Mouse (Mus musculus) hematopoietic stem cell, adult 5-6 weeks (primary cell): ENCODE results near the gene Actn1. TPM values are rescaled to one million over a fixed set of nuclear protein-coding genes. Genes with fewer than 3 reads are reported as not detected.

Experiments used
- ATAC-seq, 2 experiments: fragments of 125-278 bp in 1 of 2; replicated peaks in 1 of 2; 2 replicates each; pipeline ENCODE4 v1.8.0; 2016 to 2017; ENCODE audit warnings: inconsistent platforms in 2 of 2, mild to moderate bottlenecking in 2 of 2, moderate number of reproducible peaks in 2 of 2, low read depth in 1 of 2, moderate TSS enrichment in 1 of 2; ENCODE audit not compliant: low FRiP score in 2 of 2, poor library complexity in 2 of 2, severe bottlenecking in 2 of 2, insufficient read depth in 1 of 2, low TSS enrichment in 1 of 2
- total RNA-seq: library from RNA; stranded (forward); fragments of 172-1452, 232-1000 nt; gene quantifications from 2 replicates; pipeline ENCODE4 v1.2.3, GENCODE M21; 2017

The Actn1 gene
- total RNA-seq, 1 experiment from 2014 or later: 19.7 TPM

GRCm38 (mm10) chr12:80213810-80214209 is 46.4 kb downstream of the Actn1 start:
- ATAC-seq: no peak

- ATAC-seq: peak in 1 of 2 experiments; percentile 31; a peak in 1 of 4 replicates
These were observed 46.9 kb downstream of the Actn1 start for GRCm38 (mm10) chr12:80213263-80213662.

DNA sequence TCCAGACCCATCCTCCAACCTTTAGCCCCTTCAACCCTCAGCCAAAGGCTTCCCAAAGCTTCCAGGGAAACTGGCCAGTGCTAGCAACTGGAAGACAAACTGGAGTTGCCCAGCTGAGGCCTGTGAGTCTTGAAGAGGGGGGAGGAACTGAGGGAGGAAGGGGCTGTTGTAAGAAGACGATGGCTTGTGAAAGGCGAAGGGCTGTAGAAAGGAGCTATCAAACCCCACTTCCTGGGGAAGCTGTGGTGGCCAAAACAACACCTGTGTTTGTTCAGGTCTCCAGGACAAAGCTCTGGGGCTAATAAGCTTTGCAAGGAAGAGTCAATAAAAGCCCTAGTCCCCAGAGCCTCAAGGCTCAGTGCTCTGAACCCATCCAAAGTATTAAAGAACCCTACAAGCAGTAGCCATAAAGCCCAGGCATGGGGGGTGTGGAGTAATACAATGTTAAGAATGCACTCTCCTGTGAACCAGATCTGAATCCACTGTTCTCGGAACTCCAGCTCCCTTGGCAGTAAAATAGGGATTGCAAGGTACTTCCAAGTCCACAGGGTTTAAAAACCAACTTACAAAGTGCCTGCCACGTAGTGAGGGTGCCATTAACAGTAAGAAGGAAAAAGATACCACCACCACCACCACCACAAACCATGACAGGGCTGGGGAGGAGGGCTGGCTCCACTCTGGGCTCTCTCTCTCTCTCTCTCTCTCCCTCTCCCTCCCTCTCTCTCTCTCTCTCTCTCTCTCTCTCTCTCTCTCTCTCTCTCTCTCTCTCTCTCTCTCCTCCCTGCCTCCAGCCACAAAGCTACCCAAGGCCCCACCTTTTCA is 49.2 kb downstream of the Actn1 start:
- peak; percentile 50 to 57; a peak in 2 of 4 replicates for ATAC-seq

DNA sequence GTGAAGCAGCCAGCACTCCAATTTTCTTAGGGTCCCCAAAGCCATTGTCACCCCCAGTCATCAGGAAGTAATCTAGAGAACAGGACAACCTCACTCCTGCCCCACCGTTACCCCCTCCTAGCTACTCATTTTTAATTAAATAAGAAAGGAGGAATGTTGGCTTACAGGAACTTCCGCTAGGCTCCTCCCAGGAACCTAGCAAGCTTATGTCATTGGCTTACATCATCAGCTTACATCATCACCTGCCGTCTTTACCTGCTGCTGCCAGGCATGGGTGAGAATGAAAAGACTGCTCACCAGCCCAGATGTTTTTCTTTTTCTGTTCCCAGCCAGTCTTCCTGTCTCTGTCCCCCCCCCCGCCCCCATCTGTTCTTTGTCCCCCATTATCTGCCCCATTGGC is 50.3 kb downstream of the Actn1 start:
- ATAC-seq: no peak

DNA sequence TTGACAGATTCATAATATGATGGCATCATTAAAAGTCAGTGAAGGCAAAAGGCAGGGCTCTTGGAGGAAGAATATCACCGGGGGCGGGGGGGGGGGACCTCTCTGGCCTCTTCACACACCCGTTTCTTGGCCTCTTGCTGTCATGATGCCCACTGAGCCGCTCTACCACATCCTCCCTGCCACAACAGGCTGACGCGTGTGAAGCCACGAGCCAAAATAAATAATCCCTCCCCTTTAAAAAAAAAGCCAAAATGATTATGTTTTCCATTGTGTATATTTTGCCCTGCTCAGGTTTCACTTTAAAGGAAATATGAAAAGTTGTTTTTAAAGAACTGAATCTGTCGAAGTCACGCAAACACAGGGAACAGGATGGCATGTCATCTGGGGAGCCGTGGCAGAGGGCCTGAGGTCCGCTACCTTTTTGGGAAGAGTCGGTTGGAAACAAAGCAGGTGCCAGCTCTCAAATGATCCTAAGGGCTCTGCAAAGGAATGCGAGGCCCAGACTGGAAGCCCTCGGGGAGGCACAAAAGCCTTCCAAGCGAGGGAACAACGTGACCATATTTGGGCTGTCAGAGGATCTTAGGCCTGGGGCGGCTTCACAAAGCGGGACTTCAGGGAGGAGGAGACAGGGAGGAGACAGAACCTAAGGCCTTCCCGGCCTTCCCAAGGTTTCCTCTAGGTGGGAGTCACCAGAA is 51.9 kb downstream of the Actn1 start:
- ATAC-seq: no peak

DNA sequence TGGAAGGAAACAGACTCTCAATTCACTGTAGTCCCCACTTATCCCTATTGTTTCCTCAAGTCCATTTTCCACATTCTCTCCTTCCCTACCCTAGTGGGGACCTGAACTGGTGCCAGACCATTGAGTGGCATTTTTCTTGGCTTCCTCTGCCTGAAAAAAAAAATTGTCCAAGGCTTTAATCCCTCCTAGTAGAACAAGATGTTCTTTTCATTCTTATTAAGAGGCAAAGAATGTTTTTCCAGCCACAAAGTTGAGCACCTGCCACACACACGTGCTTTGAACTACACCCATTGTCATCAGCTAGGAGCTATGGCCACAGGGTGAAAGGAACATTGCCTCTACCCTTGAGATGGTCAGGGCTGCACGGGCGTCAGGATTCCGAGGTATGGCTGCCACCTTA is 56.9 kb downstream of the Actn1 start:
- ATAC-seq: no peak

DNA sequence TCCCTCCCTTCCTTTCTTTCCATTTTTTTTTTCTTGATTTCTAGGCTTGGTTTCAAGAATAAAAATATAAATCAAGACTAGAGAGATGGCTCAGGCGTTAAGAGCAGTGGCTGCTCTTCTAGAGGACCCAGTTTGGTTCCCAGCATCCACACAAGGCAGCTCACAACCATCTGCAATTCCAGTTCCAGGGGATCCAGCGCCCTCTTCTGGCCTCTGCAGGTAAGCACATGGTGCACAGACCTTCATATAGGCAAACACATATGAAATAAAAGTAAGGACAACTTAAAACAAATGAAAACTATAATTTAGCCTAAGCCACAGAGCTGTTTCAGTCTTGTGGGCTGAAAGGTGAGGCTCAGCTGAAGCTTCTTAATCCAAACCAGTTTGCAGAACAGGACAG is 60.4 kb downstream of the Actn1 start:
- no peak for ATAC-seq

DNA sequence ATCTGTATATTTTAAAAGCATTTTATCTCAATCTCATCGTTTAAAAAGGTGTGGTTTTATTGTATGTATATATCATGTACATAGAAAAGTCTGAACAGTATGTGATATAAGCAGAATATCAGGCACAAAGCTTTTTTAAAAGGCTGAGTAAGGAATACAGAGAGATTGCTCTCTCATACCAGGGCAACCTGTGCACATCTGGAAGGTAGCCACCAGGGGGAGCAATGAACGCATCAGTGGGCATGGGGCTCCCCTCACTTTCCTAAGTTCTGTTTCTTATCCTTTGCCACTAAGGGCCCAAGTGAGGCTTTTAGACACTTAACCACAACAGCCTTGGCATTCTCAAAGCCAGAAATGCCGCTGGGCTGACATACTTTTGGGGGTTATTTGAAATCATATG is 61.7 kb downstream of the Actn1 start:
- peak; percentile 79 to 80; a peak in 2 of 4 replicates for ATAC-seq

DNA sequence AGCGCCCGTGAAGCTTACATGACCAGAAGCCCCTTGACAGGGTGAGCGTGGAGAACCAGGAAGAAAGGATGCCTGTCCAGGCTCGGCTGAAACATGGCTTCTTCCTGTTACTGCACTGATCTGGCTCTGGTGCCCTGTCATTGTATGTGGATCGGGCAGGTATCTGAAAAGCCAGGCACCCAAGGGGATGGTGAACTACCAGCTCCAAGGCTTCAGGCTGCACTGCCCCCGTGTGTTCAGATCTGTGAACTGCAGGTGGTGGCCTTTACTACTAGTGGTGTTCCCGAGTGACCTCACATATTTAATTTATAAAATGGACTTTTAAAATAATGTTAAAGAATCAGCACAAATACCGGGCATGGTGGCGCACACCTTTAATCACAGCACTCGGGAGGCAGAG is 62.8 kb downstream of the Actn1 start:
- ATAC-seq: peak; percentile 67 to 72; a peak in 3 of 4 replicates

GRCm38 (mm10) chr12:80191806-80192205 is 68.4 kb downstream of the Actn1 start:
- no peak; a peak in 1 of 4 replicates for ATAC-seq

DNA sequence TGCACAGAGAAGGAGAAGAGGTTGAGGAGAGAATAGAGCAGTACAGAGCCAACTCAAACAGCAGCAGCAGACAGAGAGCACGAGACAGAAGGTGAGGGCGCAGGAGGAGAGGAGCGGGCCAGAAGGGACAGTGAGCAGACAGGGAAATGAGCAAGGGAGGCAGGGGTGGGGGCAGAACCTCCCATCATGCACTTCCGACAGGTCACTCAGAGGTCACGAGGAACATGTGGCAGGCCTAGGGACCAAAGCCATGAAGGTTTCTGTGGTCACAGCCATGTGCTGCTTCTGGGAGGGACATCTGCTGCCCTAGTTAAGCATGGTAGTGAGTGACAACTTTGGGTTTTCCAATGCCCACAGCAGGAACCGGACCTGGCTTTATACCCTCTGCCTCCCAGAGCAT is 68.8 kb downstream of the Actn1 start:
- peak; percentile 33 to 37; a peak in 2 of 4 replicates for ATAC-seq

GRCm38 (mm10) chr12:80190915-80191314 is 69.3 kb downstream of the Actn1 start:
- no peak for ATAC-seq

GRCm38 (mm10) chr12:80184041-80184440 is 76.1 kb downstream of the Actn1 start:
- ATAC-seq: no peak

GRCm38 (mm10) chr12:80181831-80182230 is 78.3 kb downstream of the Actn1 start:
- ATAC-seq: no peak

DNA sequence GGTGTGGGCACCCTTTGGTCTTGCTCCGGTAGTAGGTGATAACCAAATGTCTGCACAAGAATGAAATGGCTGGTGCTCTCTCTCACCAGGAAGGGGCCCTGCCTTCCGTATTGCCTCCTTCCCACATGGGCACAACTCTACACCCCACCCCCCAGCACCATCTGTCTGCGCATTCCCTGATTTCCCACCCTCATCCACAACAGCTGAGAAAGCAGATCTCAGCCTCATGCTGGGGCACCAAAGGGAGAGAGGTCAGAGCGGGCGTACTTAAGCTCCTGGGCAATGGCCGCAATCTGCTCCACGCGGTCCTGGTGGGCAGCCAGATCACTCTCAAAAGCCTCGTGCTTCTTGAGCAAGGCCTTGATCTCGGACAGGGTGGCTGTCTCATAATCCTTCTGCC is 82.1 kb downstream of the Actn1 start:
- ATAC-seq: no peak

- no peak for ATAC-seq
These were observed 91.4 kb downstream of the Actn1 start for GRCm38 (mm10) chr12:80168736-80169135.

DNA sequence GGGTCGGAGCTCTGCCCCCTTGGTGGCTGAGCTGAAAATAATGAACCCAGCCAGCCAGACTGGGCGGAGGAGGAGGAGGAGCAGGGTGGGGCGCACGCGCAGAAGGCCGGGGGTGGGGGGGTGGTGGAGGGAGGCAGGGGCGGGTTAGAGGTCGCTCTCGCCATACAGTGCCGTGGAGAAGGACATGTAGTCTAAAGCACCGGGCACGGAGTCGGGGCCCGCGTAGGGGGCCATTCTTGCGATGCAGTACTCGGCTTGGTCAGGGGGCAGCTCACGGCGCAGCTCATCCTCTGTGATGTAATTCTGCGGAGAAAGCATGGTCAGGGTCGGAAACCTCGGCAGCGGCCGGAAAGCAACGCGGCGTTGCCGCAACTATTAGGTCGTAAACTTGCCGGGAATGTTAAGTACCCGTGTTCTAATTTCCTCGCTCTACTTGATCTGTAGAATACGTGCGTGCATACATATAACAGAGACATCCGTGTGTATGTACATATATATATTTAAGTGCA is 91.9 kb downstream of the Actn1 start:
- peak; percentile 82 to 84 for ATAC-seq

DNA sequence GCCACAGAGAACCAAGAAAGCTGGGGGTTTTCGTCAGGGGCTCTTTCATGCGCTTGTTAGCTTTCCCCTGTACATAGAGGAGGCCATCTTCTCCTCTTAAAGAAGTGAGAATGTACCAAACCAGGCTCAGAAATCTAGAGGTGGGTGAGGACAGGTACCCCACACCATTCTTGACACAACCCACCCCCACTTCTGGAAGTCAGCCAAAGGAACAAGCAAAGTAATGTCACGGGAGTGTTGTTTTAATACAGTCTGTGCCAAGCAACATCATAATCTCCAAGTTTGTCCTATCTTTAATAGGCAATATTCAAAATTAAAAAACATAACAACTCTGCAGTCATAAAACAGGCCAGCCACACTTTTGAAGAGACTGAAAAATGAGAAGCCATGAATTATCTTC is 92.8 kb downstream of the Actn1 start:
- ATAC-seq: no peak
